8 mouse cellular contexts compared by ENCODE assay signal in genomic region chr6:136466956-136467750, GRCm38 (mm10). TPM values are rescaled to one million over a fixed set of nuclear protein-coding genes. Genes with fewer than 3 reads are reported as not detected.
A peak's percentile ranks its signal among the peaks of the same experiment; 100 is the strongest.
DNase-seq lines count a peak whose midpoint lies in the region; ATAC-seq lines count a peak whose summit lies in the region.

No protein-coding gene starts in this region.

- H3K9me3 ChIP-seq in hindbrain, embryonic 13.5 days = no peaks in the 10 kb centered on the region

- peak overlapping the region; percentile 95 for H3K27ac ChIP-seq in hindbrain, embryonic 13.5 days

- H3K4me2 ChIP-seq in hindbrain, embryonic 13.5 days = no peak overlapping the region

- no peaks in the 10 kb centered on the region for H3K36me3 ChIP-seq in hindbrain, embryonic 13.5 days

- ATAC-seq in hindbrain, embryonic 13.5 days (ENCODE audit: low FRiP score) = no peak

- no peaks in the 10 kb centered on the region for H3K27me3 ChIP-seq in hindbrain, embryonic 13.5 days

- WGBS in hindbrain, embryonic 13.5 days = 58% methylated on average over 14 of the region's 14 CpGs

- H3K9ac ChIP-seq in hindbrain, embryonic 13.5 days = no peak overlapping the region

- no peak overlapping the region for H3K4me3 ChIP-seq in hindbrain, embryonic 13.5 days

- DNase-seq in Muller cell, postnatal 12 days (ENCODE audit: inconsistent ontology term) = peak; percentile 29
- peak; percentile 80 for DNase-seq in cerebellum, adult 9-11 months
- peak; percentile 79 to 85 for DNase-seq in frontal cortex, postnatal 10 days (ENCODE audit: low spot score in 2 of 2)
- peak; percentile 82 to 86 for DNase-seq in left cerebral cortex, adult 18-20 months (ENCODE audit: low spot score in 2 of 2)
- DNase-seq in lung, postnatal 4 days = peak; percentile 91 to 94
- peak; percentile 76 for DNase-seq in retina, postnatal 1 day
- peak; percentile 84 for DNase-seq in thymus, postnatal 36 days

- peaks cover 41% of the 10 kb centered on the region for H3K4me1 ChIP-seq in hindbrain, embryonic 13.5 days (replicated peaks)

RNA-seq across cellular contexts. Expression of gene Atf7ip, which starts 38.8 kb away (rescaled TPM):
- 43.3 and 43.5 TPM in 2 replicates for polyA plus RNA-seq in hindbrain, embryonic 13.5 days (2015; fragmentation: Nextera tagmentation; extraction: Ambion mirVana)
- 100 to 1,000 TPM in 1 of 2 experiments, 10 to 100 TPM in 1; 94.9 to 124 TPM for total RNA-seq in left cerebral cortex, adult 18-20 months (2021)

RNA-seq across cellular contexts. Expression of gene E330021D16Rik, which starts 51.8 kb away (rescaled TPM):
- not detected in 2 replicates for polyA plus RNA-seq in hindbrain, embryonic 13.5 days (2015; fragmentation: Nextera tagmentation; extraction: Ambion mirVana)
- not detected for total RNA-seq in left cerebral cortex, adult 18-20 months (2021)

Comparison
In these comparisons a context has a peak if more than half of its experiments do, and no peak if none do; other contexts are left out.
1. DNase-seq: peak in every context shown above with its lines; median percentile 92 in lung, postnatal 4 days; 84 in left cerebral cortex, adult 18-20 months; 84 in thymus, postnatal 36 days; 82 in frontal cortex, postnatal 10 days; 80 in cerebellum, adult 9-11 months; 76 in retina, postnatal 1 day; 29 in Muller cell, postnatal 12 days.